Mouse (Mus musculus): ENCODE data around the gene Slc7a10.
"Not testable (repeated sequence)": the region's sequence is repeated elsewhere in the genome, so short reads cannot be mapped to it uniquely, and the experiment has no call there.

The Slc7a10 gene

GRCm38 (mm10) chr7:35237935-35238334, 51.8 kb downstream of the Slc7a10 start:
- DNase-seq (ENCODE audit: low spot score in 2 of 2) = not testable (repeated sequence)

Measured in natural killer cell, adult 2 months (primary cell).